Comparison of ENCODE assay signal across 8 mouse cellular contexts in genomic region chr4:82466717-82467116, GRCm38 (mm10).
DNase-seq lines count a peak whose midpoint lies in the region; ATAC-seq and TF ChIP-seq lines count a peak whose summit lies in the region.

No protein-coding gene starts in this region.

- peak overlapping the region; percentile 46 for H3K4me2 ChIP-seq in heart, embryonic 12.5 days
- H3K4me2 ChIP-seq in limb, embryonic 13.5 days (replicated peaks) = no peak overlapping the region
- H3K4me2 ChIP-seq in forebrain, postnatal 0 days (ENCODE audit: low read depth) = no peak overlapping the region

- no peak for TF ChIP-seq CTCF in Patski (IDR thresholded peaks at IDR 0.05)
- TF ChIP-seq CTCF in forebrain, postnatal 0 days (IDR thresholded peaks at IDR 0.05; ENCODE audit: low read depth) = no peak

- ATAC-seq in Patski = peak; percentile 8
- peak; percentile 38; the same call in 1 of the 2 replicates for ATAC-seq in heart, embryonic 12.5 days (ENCODE audit: insufficient number of reproducible peaks, low FRiP score)
- ATAC-seq in limb, embryonic 13.5 days (ENCODE audit: low FRiP score, low read depth) = no peak
- no peak for ATAC-seq in forebrain, postnatal 0 days

- intact Hi-C loops in left cerebral cortex, postnatal 4 days (cut with DNase I) = no loop called here

- peaks cover 2% of the 10 kb centered on the region; the same call in 1 of the 2 replicates for H3K36me3 ChIP-seq in heart, embryonic 12.5 days
- no peaks in the 10 kb centered on the region for H3K36me3 ChIP-seq in limb, embryonic 13.5 days
- H3K36me3 ChIP-seq in forebrain, postnatal 0 days (ENCODE audit: insufficient read depth) = no peaks in the 10 kb centered on the region

- peak; percentile 29 for DNase-seq in cerebellum, adult 11 months
- DNase-seq in cerebellum, postnatal 4 days (ENCODE audit: low spot score in 2 of 2) = no peak
- DNase-seq in Patski (ENCODE audit: low read depth, low spot score) = no peak
- no peak for DNase-seq in urinary bladder, postnatal 36 days (ENCODE audit: low spot score in 2 of 2)
- DNase-seq in left cerebral cortex, postnatal 4 days = no peak
- DNase-seq in forebrain, postnatal 0 days = no peak

- H3K9ac ChIP-seq in heart, embryonic 12.5 days = no peak overlapping the region
- H3K9ac ChIP-seq in limb, embryonic 13.5 days = 0 out of 2 replicates have a peak overlapping the region, but pooled peaks have one; percentile 5
- H3K9ac ChIP-seq in forebrain, postnatal 0 days = no peak overlapping the region

- H3K4me1 ChIP-seq in heart, embryonic 12.5 days (replicated peaks) = peaks cover 80% of the 10 kb centered on the region
- H3K4me1 ChIP-seq in limb, embryonic 13.5 days = peaks cover 73% of the 10 kb centered on the region
- H3K4me1 ChIP-seq in forebrain, postnatal 0 days (ENCODE audit: insufficient read depth) = peaks cover 30% of the 10 kb centered on the region

- 24% methylated on average over 8 of the region's 8 CpGs for WGBS in heart, embryonic 12.5 days
- WGBS in limb, embryonic 13.5 days = 54% methylated on average over 8 of the region's 8 CpGs
- WGBS in forebrain, postnatal 0 days = 43% methylated on average over 8 of the region's 8 CpGs

- POLR2A ChIA-PET in Patski (lab: Charles Lee) = no interaction called here

- H3K27me3 ChIP-seq in Patski = no peaks in the 10 kb centered on the region
- H3K27me3 ChIP-seq in heart, embryonic 12.5 days (replicated peaks) = no peaks in the 10 kb centered on the region
- H3K27me3 ChIP-seq in limb, embryonic 13.5 days = no peaks in the 10 kb centered on the region
- H3K27me3 ChIP-seq in forebrain, postnatal 0 days (ENCODE audit: insufficient read depth, low read length) = no peaks in the 10 kb centered on the region

- H3K9me3 ChIP-seq in heart, embryonic 12.5 days (replicated peaks) = no peaks in the 10 kb centered on the region
- H3K9me3 ChIP-seq in limb, embryonic 13.5 days = no peaks in the 10 kb centered on the region
- H3K9me3 ChIP-seq in forebrain, postnatal 0 days (ENCODE audit: low read length) = no peaks in the 10 kb centered on the region

- H3K4me3 ChIP-seq in heart, embryonic 12.5 days = no peak overlapping the region
- H3K4me3 ChIP-seq in limb, embryonic 13.5 days = no peak overlapping the region
- no peak overlapping the region for H3K4me3 ChIP-seq in forebrain, postnatal 0 days (ENCODE audit: low read depth, low read length)

- CTCF ChIA-PET in Patski (lab: Charles Lee) = no interaction called here

- peak overlapping the region; percentile 85 for H3K27ac ChIP-seq in heart, embryonic 12.5 days (ENCODE audit: poor library complexity, severe bottlenecking)
- H3K27ac ChIP-seq in limb, embryonic 13.5 days = peak overlapping the region; percentile 58; the same call in 1 of the 2 replicates
- H3K27ac ChIP-seq in forebrain, postnatal 0 days (ENCODE audit: low read depth, low read length) = no peak overlapping the region

- in situ Hi-C loops in Patski (cut with MboI; ENCODE audit: low pct_unique_long_range_greater_than_20kb) = no loop called here

Comparison
In these comparisons a context has a peak if more than half of its experiments do, and no peak if none do; other contexts are left out.
1. ATAC-seq: peak in Patski (single experiment) and heart, embryonic 12.5 days (single experiment); none in limb, embryonic 13.5 days (single experiment) and forebrain, postnatal 0 days (single experiment).